Mouse (Mus musculus) liver, postnatal 0 days (tissue): ENCODE measurements at regions not wholly inside any gene's neighbourhood (a gene's known extent, or its start where the extent isn't known, plus 50 kb on each side); places are given as distances from the start of the nearest gene placed in this dataset.

Source experiments
- CTCF ChIP-seq: sonication (generic); IDR thresholded peaks from 2 replicates; pipeline ENCODE4 v1.5.1; 2016; ENCODE audit warnings: antibody characterized with exemption, low read depth
- EP300 ChIP-seq: IDR thresholded peaks from 2 replicates; pipeline ENCODE4 v1.6.1; 2016; ENCODE audit warnings: antibody characterized with exemption, low read depth, mild to moderate bottlenecking

GRCm38 (mm10) chr3:39234921-39235320 lies 348.2 kb downstream of the Fat4 start:
- TF ChIP-seq CTCF (no peak), EP300 (no peak)
